Mouse (Mus musculus): ENCODE measurements around the gene Emcn. TPM values are rescaled to one million over a fixed set of nuclear protein-coding genes. Genes with fewer than 3 reads are reported as not detected.
A peak's percentile ranks its signal among the peaks of the same experiment; 100 is the strongest.

Emcn gene
- total and polyA plus RNA-seq, 3 experiments: not detected

DNA sequence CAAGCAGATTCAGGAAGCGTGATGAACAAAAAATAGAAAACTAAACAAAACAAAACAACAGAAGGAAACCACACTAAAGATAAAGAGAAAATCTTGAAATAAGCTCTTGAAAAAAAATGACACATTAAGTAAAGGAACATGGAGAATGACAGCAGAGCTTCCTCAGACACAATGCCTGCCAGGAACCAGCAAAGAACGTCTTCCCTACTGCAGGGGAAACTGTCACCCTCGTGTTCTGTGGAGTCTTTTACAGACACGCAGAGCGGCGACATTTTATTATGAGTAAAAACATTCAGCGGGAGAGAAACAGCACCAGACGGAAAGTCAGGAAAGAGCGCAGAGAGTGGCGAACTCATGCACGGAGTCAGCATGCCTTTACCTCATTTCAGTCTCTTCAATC, 54.7 kb downstream of the Emcn start:
- H3K27me3 ChIP-seq (ENCODE audit: control insufficient read depth in 1 of 2, insufficient read depth in 2 of 2, low read length in 2 of 2): no peaks in the 10 kb centered on the region
- no peak overlapping the region for H3K27ac ChIP-seq (ENCODE audit: control insufficient read depth, low read depth, low read length)
- no peaks in the 10 kb centered on the region for H3K9me3 ChIP-seq (replicated peaks; ENCODE audit: insufficient read depth, low read length)
- no peak for DNase-seq (ENCODE audit: low read depth, low spot score)
- H3K4me1 ChIP-seq (ENCODE audit: control insufficient read depth in 1 of 2, insufficient read depth in 2 of 2, low read length in 2 of 2): no peaks in the 10 kb centered on the region
- no peak overlapping the region for H3K4me3 ChIP-seq (ENCODE audit: control insufficient read depth in 1 of 2, insufficient read depth in 1 of 2, low read depth in 2 of 2, low read length in 2 of 2)
- H3K79me2 ChIP-seq (ENCODE audit: control insufficient read depth, insufficient read depth, low read length, poor library complexity): no peaks in the 10 kb centered on the region
- H3K9ac ChIP-seq (ENCODE audit: control insufficient read depth, low read depth, low read length, poor library complexity, severe bottlenecking): no peak overlapping the region
- no peaks in the 10 kb centered on the region for H3K36me3 ChIP-seq (ENCODE audit: control insufficient read depth in 1 of 2, insufficient read depth in 2 of 2, low read length in 2 of 2)
- TF ChIP-seq ETS1 (IDR thresholded peaks at IDR 0.05; ENCODE audit: low read depth, low read length) (no peak), USF2 (IDR thresholded peaks at IDR 0.05; ENCODE audit: borderline replicate concordance in 1 of 2, insufficient read depth in 1 of 2, low read depth in 1 of 2, low read length in 2 of 2) (no peak), USF1 (IDR thresholded peaks at IDR 0.05; ENCODE audit: low read depth, low read length) (no peak), TBP (IDR thresholded peaks at IDR 0.05; ENCODE audit: low read depth, low read length) (no peak), SMC3 (IDR thresholded peaks at IDR 0.05; ENCODE audit: low read depth, low read length) (no peak), NRF1 (IDR thresholded peaks at IDR 0.05; ENCODE audit: insufficient read depth, low read depth, low read length, poor library complexity, severe bottlenecking) (no peak), MAX (IDR thresholded peaks at IDR 0.05; ENCODE audit: low read length) (no peak), MXI1 (IDR thresholded peaks at IDR 0.05; ENCODE audit: low read depth, low read length) (no peak), EP300 (IDR thresholded peaks at IDR 0.05; ENCODE audit: low read depth in 1 of 2, low read length in 2 of 2) (no peak), ELF1 (IDR thresholded peaks at IDR 0.05; ENCODE audit: low read depth, low read length) (no peak), CTCF (IDR thresholded peaks at IDR 0.05 in 2 of 3, conservative IDR thresholded peaks at IDR 0.05 in 1 of 3; ENCODE audit: control insufficient read depth in 1 of 3, insufficient read depth in 1 of 3, low read depth in 2 of 3, low read length in 3 of 3, poor library complexity in 1 of 3, severe bottlenecking in 1 of 3) (no peak), POLR2A (IDR thresholded peaks at IDR 0.05; ENCODE audit: control insufficient read depth in 1 of 2, insufficient read depth in 1 of 2, low read depth in 1 of 2, low read length in 2 of 2, poor library complexity in 1 of 2) (no peak)

DNA sequence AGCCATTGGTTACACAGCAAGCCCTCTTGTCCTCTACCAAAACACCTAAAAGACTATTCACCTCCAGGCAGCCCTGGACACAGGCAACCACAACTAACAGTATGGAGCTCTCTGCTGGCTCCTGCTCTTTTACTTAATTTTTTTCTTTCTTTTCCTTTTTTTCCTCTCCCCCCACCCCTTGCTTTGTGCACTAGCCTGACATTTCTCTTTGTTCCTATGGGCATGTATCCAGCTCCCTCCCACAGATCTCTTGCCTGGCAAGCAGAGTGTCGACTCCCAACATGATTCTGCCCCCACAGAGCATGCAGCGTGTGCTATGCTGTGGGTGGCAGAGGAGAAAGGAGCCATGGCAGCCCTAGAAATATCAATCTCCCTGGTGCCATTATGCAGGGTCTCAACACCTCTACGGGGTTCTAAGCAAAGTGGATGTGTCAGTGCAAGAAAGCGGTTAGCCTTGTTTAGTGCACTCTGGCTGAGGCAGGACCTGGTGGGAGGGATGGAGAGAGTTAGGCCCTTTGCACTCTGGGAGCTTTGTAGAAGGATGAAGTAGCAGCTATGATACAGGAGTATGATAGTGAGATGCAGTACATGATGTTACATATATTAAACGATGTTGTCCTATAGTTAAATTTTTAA, 74.7 kb downstream of the Emcn start:
- H3K27me3 ChIP-seq (ENCODE audit: control insufficient read depth in 1 of 2, insufficient read depth in 2 of 2, low read length in 2 of 2): no peaks in the 10 kb centered on the region
- no peak for TF ChIP-seq ZKSCAN1 (IDR thresholded peaks at IDR 0.05; ENCODE audit: low read depth, low read length)
- no peak for TF ChIP-seq GATA1 (IDR thresholded peaks at IDR 0.05; ENCODE audit: low read depth, low read length)
- no peak for TF ChIP-seq TBP (IDR thresholded peaks at IDR 0.05; ENCODE audit: low read depth, low read length)
- no peak for TF ChIP-seq MAX (IDR thresholded peaks at IDR 0.05; ENCODE audit: low read length)
- H3K4me1 ChIP-seq (ENCODE audit: control insufficient read depth in 1 of 2, insufficient read depth in 2 of 2, low read length in 2 of 2): no peaks in the 10 kb centered on the region
- H3K9ac ChIP-seq (ENCODE audit: control insufficient read depth, low read depth, low read length, poor library complexity, severe bottlenecking): no peak overlapping the region
- DNase-seq (ENCODE audit: low read depth, low spot score): no peak
- no peaks in the 10 kb centered on the region for H3K9me3 ChIP-seq (replicated peaks; ENCODE audit: insufficient read depth, low read length)
- H3K27ac ChIP-seq (ENCODE audit: control insufficient read depth, low read depth, low read length): no peak overlapping the region
- H3K36me3 ChIP-seq (ENCODE audit: control insufficient read depth in 1 of 2, insufficient read depth in 2 of 2, low read length in 2 of 2): no peaks in the 10 kb centered on the region
- no peak overlapping the region for H3K4me3 ChIP-seq (ENCODE audit: control insufficient read depth in 1 of 2, insufficient read depth in 1 of 2, low read depth in 2 of 2, low read length in 2 of 2)
- H3K79me2 ChIP-seq (ENCODE audit: control insufficient read depth, insufficient read depth, low read length, poor library complexity): no peaks in the 10 kb centered on the region

DNA sequence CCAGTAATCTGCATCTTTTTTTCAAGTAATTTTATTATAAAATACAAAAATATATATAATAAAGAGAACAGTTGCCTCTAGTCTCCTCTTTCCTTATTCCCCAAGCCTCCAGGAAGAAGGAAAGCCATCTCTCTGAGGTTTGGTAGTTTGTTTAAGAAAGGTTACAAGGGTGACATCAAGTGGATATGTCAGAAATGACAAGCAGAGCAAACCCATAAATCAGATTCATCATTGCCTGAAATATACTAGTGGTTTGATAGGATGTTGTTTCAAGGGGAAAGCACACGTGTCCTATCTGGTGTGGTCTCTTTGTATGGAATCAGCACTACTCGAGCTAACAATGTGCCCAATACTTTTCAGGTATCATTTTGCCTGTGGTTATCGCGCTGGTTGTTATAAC, 77.8 kb downstream of the Emcn start:
- H3K9me3 ChIP-seq (replicated peaks; ENCODE audit: insufficient read depth, low read length): no peaks in the 10 kb centered on the region
- no peak overlapping the region for H3K4me3 ChIP-seq (ENCODE audit: control insufficient read depth in 1 of 2, insufficient read depth in 1 of 2, low read depth in 2 of 2, low read length in 2 of 2)
- no peaks in the 10 kb centered on the region for H3K36me3 ChIP-seq (ENCODE audit: control insufficient read depth in 1 of 2, insufficient read depth in 2 of 2, low read length in 2 of 2)
- no peaks in the 10 kb centered on the region for H3K4me1 ChIP-seq (ENCODE audit: control insufficient read depth in 1 of 2, insufficient read depth in 2 of 2, low read length in 2 of 2)
- H3K27me3 ChIP-seq (ENCODE audit: control insufficient read depth in 1 of 2, insufficient read depth in 2 of 2, low read length in 2 of 2): no peaks in the 10 kb centered on the region
- H3K79me2 ChIP-seq (ENCODE audit: control insufficient read depth, insufficient read depth, low read length, poor library complexity): no peaks in the 10 kb centered on the region
- peak; percentile 10 for DNase-seq (ENCODE audit: low read depth, low spot score)
- no peak overlapping the region for H3K9ac ChIP-seq (ENCODE audit: control insufficient read depth, low read depth, low read length, poor library complexity, severe bottlenecking)
- no peak overlapping the region for H3K27ac ChIP-seq (ENCODE audit: control insufficient read depth, low read depth, low read length)
- no peak for TF ChIP-seq GATA1 (IDR thresholded peaks at IDR 0.05; ENCODE audit: low read depth, low read length)
- TF ChIP-seq MXI1 (IDR thresholded peaks at IDR 0.05; ENCODE audit: low read depth, low read length): no peak
- TF ChIP-seq NELFE (IDR thresholded peaks at IDR 0.05; ENCODE audit: low read depth, low read length): no peak
- no peak for TF ChIP-seq USF1 (IDR thresholded peaks at IDR 0.05; ENCODE audit: low read depth, low read length)
- peak in 2 of 3 experiments; percentile 23 to 55; a peak in 4 of 6 replicates for TF ChIP-seq CTCF (IDR thresholded peaks at IDR 0.05 in 2 of 3, conservative IDR thresholded peaks at IDR 0.05 in 1 of 3; ENCODE audit: control insufficient read depth in 1 of 3, insufficient read depth in 1 of 3, low read depth in 2 of 3, low read length in 3 of 3, poor library complexity in 1 of 3, severe bottlenecking in 1 of 3)
- no peak for TF ChIP-seq RCOR1 (IDR thresholded peaks at IDR 0.05; ENCODE audit: low read depth, low read length)
- no peak for TF ChIP-seq MEF2A (IDR thresholded peaks at IDR 0.05; ENCODE audit: extremely low read depth, insufficient replicate concordance, low read depth, low read length, poor library complexity, severe bottlenecking)
- no peak for TF ChIP-seq MAZ (IDR thresholded peaks at IDR 0.05; ENCODE audit: low read depth, low read length)
- no peak for TF ChIP-seq ZKSCAN1 (IDR thresholded peaks at IDR 0.05; ENCODE audit: low read depth, low read length)
- peak; percentile 28; the same call in 1 of the 2 replicates for TF ChIP-seq ZC3H11A (IDR thresholded peaks at IDR 0.05; ENCODE audit: low read depth, low read length)
- TF ChIP-seq KAT2A (conservative IDR thresholded peaks at IDR 0.05; ENCODE audit: low read depth, low read length): no peak
- no peak for TF ChIP-seq TCF12 (IDR thresholded peaks at IDR 0.05; ENCODE audit: low read depth, low read length)
- peak; percentile 67 for TF ChIP-seq RAD21 (IDR thresholded peaks at IDR 0.05; ENCODE audit: low read depth, low read length)
- TF ChIP-seq SMC3 (IDR thresholded peaks at IDR 0.05; ENCODE audit: low read depth, low read length): peak; percentile 65
- TF ChIP-seq MAX (IDR thresholded peaks at IDR 0.05; ENCODE audit: low read length): no peak
- no peak for TF ChIP-seq ELF1 (IDR thresholded peaks at IDR 0.05; ENCODE audit: low read depth, low read length)
- TF ChIP-seq CHD2 (IDR thresholded peaks at IDR 0.05; ENCODE audit: low read length): no peak

Measured in MEL (cell line).